Mouse (Mus musculus): ENCODE results near the gene Slirp. TPM values are rescaled to one million over a fixed set of nuclear protein-coding genes. Genes with fewer than 3 reads are reported as not detected.
"Not testable (repeated sequence)": the region's sequence is repeated elsewhere in the genome, so short reads cannot be mapped to it uniquely, and the experiment has no call there.

The Slirp gene
- polyA plus RNA-seq, 1 experiment from 2014 or later = 238 TPM

- WGBS = under 1% methylated on average over 19 of the region's 19 CpGs
- no peak for DNase-seq (ENCODE audit: low spot score)
These were observed 27.8 kb downstream of the Slirp start for GRCm38 (mm10) chr12:87471421-87471963.

DNA sequence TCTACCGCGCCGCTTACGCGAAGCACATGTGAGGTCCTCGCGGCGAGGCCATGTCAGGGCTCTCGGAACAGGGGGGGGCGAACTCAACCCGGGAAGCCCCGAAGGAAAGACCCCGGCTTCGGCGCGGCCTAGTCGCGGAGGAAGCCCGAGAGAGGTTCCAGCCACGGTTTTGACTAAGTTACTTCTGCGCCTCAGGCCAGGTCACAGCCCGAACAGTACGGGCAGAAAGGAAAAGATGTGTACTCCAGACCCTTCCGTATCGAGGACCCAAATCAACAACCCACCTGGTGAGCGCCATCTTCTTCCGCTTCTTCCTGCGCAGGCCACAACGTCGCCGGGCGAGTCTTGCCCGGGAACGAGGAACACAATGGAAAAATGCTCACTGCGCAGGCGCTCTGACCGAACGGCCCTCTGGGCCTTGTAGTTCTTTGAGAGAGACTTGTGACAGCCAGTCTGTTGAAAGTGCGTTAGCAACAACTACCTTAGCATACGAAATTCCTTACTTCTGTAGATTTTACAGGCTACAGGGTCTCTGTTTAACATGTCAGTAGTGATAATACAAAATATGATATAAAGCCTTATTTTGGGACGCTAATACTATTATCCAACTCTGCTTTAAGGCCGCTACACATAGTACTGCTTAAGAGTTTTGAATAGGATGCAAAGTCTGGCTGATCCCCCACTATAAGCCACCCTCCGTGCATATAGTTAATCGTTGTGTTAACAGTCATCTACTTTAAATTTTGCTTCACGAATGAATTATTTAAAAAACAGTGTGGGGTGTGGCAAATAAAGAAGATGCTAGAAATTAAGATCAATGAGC is 28.5 kb downstream of the Slirp start, which contains the start of gene Snw1:
Gene Snw1 (minus strand): TSS at position 311 of the 823 bp plus-strand sequence.
- WGBS = 3% methylated on average over 45 of the region's 45 CpGs
- peak within 1 kb of the TSS; percentile 97 for H3K9ac ChIP-seq (ENCODE audit: low read length)
- H3K27me3 ChIP-seq (ENCODE audit: control insufficient read depth, insufficient read depth, low read length) = no peaks in the 10 kb centered on the region
- peak; percentile 97 for ATAC-seq (ENCODE audit: low FRiP score, low TSS enrichment)
- H3K27ac ChIP-seq (replicated peaks) = peak within 1 kb of the TSS; percentile 93
- peak; percentile 95 for DNase-seq (ENCODE audit: low spot score)
- H3K4me2 ChIP-seq (replicated peaks; ENCODE audit: low read depth) = peak within 1 kb of the TSS; percentile 62
- peaks cover 7% of the 10 kb centered on the region for H3K4me1 ChIP-seq (replicated peaks; ENCODE audit: control insufficient read depth, insufficient read depth)
- no peaks in the 10 kb centered on the region for H3K9me3 ChIP-seq (ENCODE audit: control insufficient read depth, low read length)
- peak within 1 kb of the TSS; percentile 92 for H3K4me3 ChIP-seq (ENCODE audit: low read depth, low read length)
- TF ChIP-seq CTCF (IDR thresholded peaks at IDR 0.05; ENCODE audit: low read depth) (no peak), EP300 (optimal IDR thresholded peaks at IDR 0.05) (no peak)
- H3K36me3 ChIP-seq (ENCODE audit: control insufficient read depth, insufficient read depth, low read length) = 0 out of 2 replicates have a peak, but pooled peaks cover 4% of the 10 kb centered on the region

More at GRCm38 (mm10) chr12:87471421-87471963, 27.8 kb downstream of the Slirp start:
- H3K36me3 ChIP-seq (ENCODE audit: control insufficient read depth, insufficient read depth, low read length) = peaks cover 6% of the 10 kb centered on the region; the same call in 1 of the 2 replicates
- peak overlapping the region; percentile 97 for H3K9ac ChIP-seq (ENCODE audit: low read length)
- peaks cover 7% of the 10 kb centered on the region for H3K4me1 ChIP-seq (replicated peaks; ENCODE audit: control insufficient read depth, insufficient read depth)
- H3K27me3 ChIP-seq (ENCODE audit: control insufficient read depth, insufficient read depth, low read length) = no peaks in the 10 kb centered on the region
- H3K4me2 ChIP-seq (replicated peaks; ENCODE audit: low read depth) = peak overlapping the region; percentile 62
- TF ChIP-seq CTCF (IDR thresholded peaks at IDR 0.05; ENCODE audit: low read depth) (no peak), EP300 (optimal IDR thresholded peaks at IDR 0.05) (no peak)
- no peak for ATAC-seq (ENCODE audit: low FRiP score, low TSS enrichment)
- H3K9me3 ChIP-seq (ENCODE audit: control insufficient read depth, low read length) = no peaks in the 10 kb centered on the region
- H3K27ac ChIP-seq (replicated peaks) = peak overlapping the region; percentile 93
- H3K4me3 ChIP-seq (ENCODE audit: low read depth, low read length) = peak overlapping the region; percentile 92

- Histone ChIP-seq H3K9me3 (ENCODE audit: control insufficient read depth, low read length) (no peaks in the 10 kb centered on the region), H3K9ac (ENCODE audit: low read length) (no peak overlapping the region), H3K4me3 (ENCODE audit: low read depth, low read length) (no peak overlapping the region), H3K4me2 (replicated peaks; ENCODE audit: low read depth) (no peak overlapping the region), H3K27ac (replicated peaks) (no peak overlapping the region), H3K27me3 (ENCODE audit: control insufficient read depth, insufficient read depth, low read length) (no peaks in the 10 kb centered on the region), H3K4me1 (replicated peaks; ENCODE audit: control insufficient read depth, insufficient read depth) (peaks cover 7% of the 10 kb centered on the region), H3K36me3 (ENCODE audit: control insufficient read depth, insufficient read depth, low read length) (no peaks in the 10 kb centered on the region)
- 63% methylated on average over 3 of the region's 3 CpGs for WGBS
- ATAC-seq (ENCODE audit: low FRiP score, low TSS enrichment) = no peak
- TF ChIP-seq CTCF (IDR thresholded peaks at IDR 0.05; ENCODE audit: low read depth) (peak; percentile 11; the same call in 1 of the 2 replicates), EP300 (optimal IDR thresholded peaks at IDR 0.05) (no peak)
- DNase-seq (ENCODE audit: low spot score) = no peak
These were observed 31.1 kb downstream of the Slirp start for GRCm38 (mm10) chr12:87474756-87475155.

GRCm38 (mm10) chr12:87482482-87482881 is 38.8 kb downstream of the Slirp start:
- not testable (repeated sequence) for H3K9ac ChIP-seq (ENCODE audit: low read length); H3K4me2 ChIP-seq (replicated peaks; ENCODE audit: low read depth); ATAC-seq (ENCODE audit: low FRiP score, low TSS enrichment); H3K27ac ChIP-seq (replicated peaks); H3K4me3 ChIP-seq (ENCODE audit: low read depth, low read length); H3K36me3 ChIP-seq (ENCODE audit: control insufficient read depth, insufficient read depth, low read length); H3K9me3 ChIP-seq (ENCODE audit: control insufficient read depth, low read length); DNase-seq (ENCODE audit: low spot score); H3K4me1 ChIP-seq (replicated peaks; ENCODE audit: control insufficient read depth, insufficient read depth); H3K27me3 ChIP-seq (ENCODE audit: control insufficient read depth, insufficient read depth, low read length)
- WGBS = 86% methylated on average over 5 of the region's 5 CpGs

DNA sequence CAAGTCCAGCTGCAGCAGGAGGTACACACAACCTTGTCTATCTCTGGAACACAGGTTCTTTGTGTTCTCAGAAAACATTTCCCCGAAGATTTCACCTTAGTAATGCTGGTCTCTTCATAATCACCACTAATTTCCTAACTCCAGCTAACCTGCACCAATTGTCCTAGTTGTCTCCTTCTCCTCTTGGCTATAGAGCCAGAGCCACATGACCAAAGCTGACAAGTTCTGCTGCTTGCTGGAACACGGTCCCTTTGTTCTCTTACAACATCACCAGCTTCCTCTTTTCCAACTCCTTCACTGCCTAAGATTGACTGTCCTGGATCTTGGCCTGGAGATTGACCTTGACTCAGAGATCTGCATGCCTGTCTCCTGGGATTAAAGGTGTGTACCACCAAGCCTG is 45.0 kb downstream of the Slirp start:
- WGBS = 45% methylated on average over 2 of the region's 2 CpGs
- not testable (repeated sequence) for H3K27ac ChIP-seq (replicated peaks); H3K36me3 ChIP-seq (ENCODE audit: control insufficient read depth, insufficient read depth, low read length); H3K9ac ChIP-seq (ENCODE audit: low read length); H3K4me2 ChIP-seq (replicated peaks; ENCODE audit: low read depth); H3K27me3 ChIP-seq (ENCODE audit: control insufficient read depth, insufficient read depth, low read length); ATAC-seq (ENCODE audit: low FRiP score, low TSS enrichment); DNase-seq (ENCODE audit: low spot score); H3K4me1 ChIP-seq (replicated peaks; ENCODE audit: control insufficient read depth, insufficient read depth); H3K9me3 ChIP-seq (ENCODE audit: control insufficient read depth, low read length); H3K4me3 ChIP-seq (ENCODE audit: low read depth, low read length)

DNA sequence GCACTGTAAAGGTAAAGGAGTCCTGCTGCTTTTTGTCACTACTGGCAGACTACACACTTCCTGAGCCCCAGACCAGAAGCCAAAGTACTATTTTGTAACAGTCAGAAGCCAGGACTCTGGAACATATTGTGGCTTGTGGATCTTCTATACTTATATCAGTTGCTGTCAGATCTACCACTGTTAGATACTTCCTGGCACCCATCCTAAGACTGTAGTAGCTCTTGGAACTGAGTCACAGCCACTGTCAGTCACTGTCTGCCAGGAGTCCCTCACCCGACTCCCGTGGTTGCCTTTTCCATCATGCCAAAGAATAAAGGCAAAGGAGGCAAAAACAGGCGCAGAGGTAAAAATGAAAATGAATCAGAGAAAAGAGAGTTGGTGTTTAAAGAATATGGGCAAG is 50.7 kb downstream of the Slirp start, which contains the start of gene Gm5788:
Gene Gm5788 (plus strand): TSS at position 301 of the 400 bp plus-strand sequence.
- 85% methylated on average over 3 of the region's 3 CpGs for WGBS
- H3K4me2 ChIP-seq (replicated peaks; ENCODE audit: low read depth); H3K4me1 ChIP-seq (replicated peaks; ENCODE audit: control insufficient read depth, insufficient read depth); H3K9me3 ChIP-seq (ENCODE audit: control insufficient read depth, low read length); ATAC-seq (ENCODE audit: low FRiP score, low TSS enrichment); DNase-seq (ENCODE audit: low spot score); H3K9ac ChIP-seq (ENCODE audit: low read length); H3K27ac ChIP-seq (replicated peaks); H3K4me3 ChIP-seq (ENCODE audit: low read depth, low read length); H3K27me3 ChIP-seq (ENCODE audit: control insufficient read depth, insufficient read depth, low read length); H3K36me3 ChIP-seq (ENCODE audit: control insufficient read depth, insufficient read depth, low read length): not testable (repeated sequence)

Small RNA genes within 50 kb of the gene (microRNA-seq; reads per million reads assigned to microRNA genes)
- gene Mir3068 = 64.6 reads per million, percentile 38 among the genes with 10 or more reads in this experiment

Other genes starting within 250 kb of the Slirp start
- gene Samd15, start 244.2 kb upstream of the Slirp start, polyA plus RNA-seq (2015; fragmentation: Nextera tagmentation; extraction: Ambion mirVana) = 0.85 and 1.0 TPM in 2 replicates
- gene Tmed8, start 243.4 kb upstream of the Slirp start, polyA plus RNA-seq (2015; fragmentation: Nextera tagmentation; extraction: Ambion mirVana) = 1.1 TPM in 2 replicates
- 0.11 TPM in 1 of 2 replicates, not detected in the other for gene Noxred1, start 205.2 kb upstream of the Slirp start, polyA plus RNA-seq (2015; fragmentation: Nextera tagmentation; extraction: Ambion mirVana)
- 20.7 and 22.3 TPM in 2 replicates for gene Vipas39, start 177.6 kb upstream of the Slirp start, polyA plus RNA-seq (2015; fragmentation: Nextera tagmentation; extraction: Ambion mirVana)
- 94.9 and 96.1 TPM in 2 replicates for gene Ahsa1, start 177.4 kb upstream of the Slirp start, polyA plus RNA-seq (2015; fragmentation: Nextera tagmentation; extraction: Ambion mirVana)
- gene Ism2, start 144.2 kb upstream of the Slirp start, polyA plus RNA-seq (2015; fragmentation: Nextera tagmentation; extraction: Ambion mirVana) = 0.28 and 0.34 TPM in 2 replicates
- gene Sptlc2, start 55.5 kb upstream of the Slirp start, polyA plus RNA-seq (2015; fragmentation: Nextera tagmentation; extraction: Ambion mirVana) = 201 and 204 TPM in 2 replicates
- 21.7 and 21.8 TPM in 2 replicates for gene Alkbh1, start 121 bp downstream of the Slirp start, polyA plus RNA-seq (2015; fragmentation: Nextera tagmentation; extraction: Ambion mirVana)
- 71.5 and 75.5 TPM in 2 replicates for gene Snw1, start 28.4 kb downstream of the Slirp start, polyA plus RNA-seq (2015; fragmentation: Nextera tagmentation; extraction: Ambion mirVana)
- not detected in 2 replicates for gene Gm5788, start 50.8 kb downstream of the Slirp start, polyA plus RNA-seq (2015; fragmentation: Nextera tagmentation; extraction: Ambion mirVana)
- gene Gm8300, start 70.4 kb downstream of the Slirp start, polyA plus RNA-seq (2015; fragmentation: Nextera tagmentation; extraction: Ambion mirVana) = not detected in 2 replicates
- not detected in 2 replicates for gene Oog1, start 158.8 kb downstream of the Slirp start, polyA plus RNA-seq (2015; fragmentation: Nextera tagmentation; extraction: Ambion mirVana)
- not detected in 2 replicates for gene Gm4027, start 175.0 kb downstream of the Slirp start, polyA plus RNA-seq (2015; fragmentation: Nextera tagmentation; extraction: Ambion mirVana)
- gene Gm16381, start 200.7 kb downstream of the Slirp start, polyA plus RNA-seq (2015; fragmentation: Nextera tagmentation; extraction: Ambion mirVana) = not detected in 2 replicates